In genomic region chr15:78785961-78786360, GRCm38 (mm10) we compare ENCODE assay signal across 8 mouse cellular contexts. TPM values are rescaled to one million over a fixed set of nuclear protein-coding genes. Genes with fewer than 3 reads are reported as not detected.
DNase-seq lines count a peak whose midpoint lies in the region; ATAC-seq and TF ChIP-seq lines count a peak whose summit lies in the region.

No protein-coding gene starts in this region.

- H3K27ac ChIP-seq in embryonic facial prominence, embryonic 15.5 days (replicated peaks), result peak overlapping the region; percentile 69; the same call in 1 of the 2 replicates
- peak overlapping the region; percentile 34; the same call in 1 of the 2 replicates for H3K27ac ChIP-seq in liver, adult 2 months (replicated peaks; ENCODE audit: insufficient read depth, low read depth, low read length)

- WGBS in embryonic facial prominence, embryonic 15.5 days, result 27% methylated on average over 7 of the region's 7 CpGs
- 37% methylated on average over 7 of the region's 7 CpGs for WGBS in liver, adult 2 months

- no peak overlapping the region for H3K4me3 ChIP-seq in embryonic facial prominence, embryonic 15.5 days (replicated peaks)
- H3K4me3 ChIP-seq in liver, adult 2 months (ENCODE audit: insufficient read depth, low read depth, low read length), result no peak overlapping the region

- peak; percentile 32 for ATAC-seq in embryonic facial prominence, embryonic 15.5 days (ENCODE audit: insufficient number of reproducible peaks, low FRiP score, low TSS enrichment, low read depth)

- H3K27me3 ChIP-seq in embryonic facial prominence, embryonic 15.5 days, result no peaks in the 10 kb centered on the region
- H3K27me3 ChIP-seq in liver, adult 2 months (ENCODE audit: control insufficient read depth, insufficient read depth, low read length), result no peaks in the 10 kb centered on the region

- H3K4me1 ChIP-seq in embryonic facial prominence, embryonic 15.5 days, result peaks cover 24% of the 10 kb centered on the region
- H3K4me1 ChIP-seq in liver, adult 2 months (ENCODE audit: control insufficient read depth, insufficient read depth, low read length), result peaks cover 9% of the 10 kb centered on the region

- no peaks in the 10 kb centered on the region for H3K36me3 ChIP-seq in embryonic facial prominence, embryonic 15.5 days
- H3K36me3 ChIP-seq in liver, adult 2 months (ENCODE audit: control insufficient read depth, insufficient read depth, low read length), result no peaks in the 10 kb centered on the region

- TF ChIP-seq POLR2A in liver, adult 2 months (IDR thresholded peaks at IDR 0.05; ENCODE audit: extremely low read depth, insufficient read depth, low read length), result no peak

- peak; percentile 77 for DNase-seq in adrenal gland, adult 2 months
- no peak for DNase-seq in adrenal gland, postnatal 4 days (ENCODE audit: low spot score in 2 of 2)
- peak; percentile 81 for DNase-seq in heart, postnatal 4 days
- DNase-seq in liver, adult 2 months (ENCODE audit: extremely low read depth, low read depth, low spot score), result no peak
- DNase-seq in spleen, postnatal 14 days (ENCODE audit: low spot score in 2 of 2), result no peak
- DNase-seq in right cerebral cortex, adult 18-20 months, result no peak
- no peak for DNase-seq in right cerebral cortex, postnatal 25 days

- no peaks in the 10 kb centered on the region for H3K9me3 ChIP-seq in embryonic facial prominence, embryonic 15.5 days (replicated peaks)

- H3K9ac ChIP-seq in embryonic facial prominence, embryonic 15.5 days, result no peak overlapping the region
- no peak overlapping the region for H3K9ac ChIP-seq in liver, adult 2 months (ENCODE audit: low read depth, low read length)

- no peaks in the 10 kb centered on the region for H3K79me2 ChIP-seq in liver, adult 2 months (ENCODE audit: control insufficient read depth, insufficient read depth, low read length)

- no peak overlapping the region for H3K4me2 ChIP-seq in embryonic facial prominence, embryonic 15.5 days (replicated peaks)

- TF ChIP-seq CTCF in liver, adult 2 months (IDR thresholded peaks at IDR 0.05; ENCODE audit: low read depth, low read length), result 0 out of 2 replicates have a peak, but pooled peaks have one; percentile 3

RNA-seq across cellular contexts. Expression of gene Mfng, which starts 12.7 kb away (rescaled TPM):
- 10 to 100 TPM in 1 of 2 experiments, 1 to 10 TPM in 1; 8.7 to 18.1 TPM for total RNA-seq in adrenal gland, adult 2 months (2021)
- 46.7 and 61.0 TPM in 2 replicates for polyA plus RNA-seq in adrenal gland, adult 2 months (2012; rRNA removed)
- total RNA-seq in adrenal gland, postnatal 4 days (2021), result 10 to 100 TPM; 18.3 to 20.0 TPM
- 21.3 and 22.8 TPM in 2 replicates for polyA plus RNA-seq in embryonic facial prominence, embryonic 15.5 days (2015; fragmentation: Nextera tagmentation; extraction: Ambion mirVana)
- total RNA-seq in heart, postnatal 4 days (2021), result 10 to 100 TPM; 17.6 to 18.1 TPM
- 0.74 and 1.1 TPM in 2 replicates for total RNA-seq in liver, adult 2 months (2014; rRNA removed)
- polyA plus RNA-seq in liver, adult 2 months (2012; rRNA removed), result 1.2 and 2.3 TPM in 2 replicates

RNA-seq across cellular contexts. Expression of gene Card10, which starts 16.9 kb away (rescaled TPM):
- 10 to 100 TPM in 1 of 2 experiments, 1 to 10 TPM in 1; 4.9 to 10.9 TPM for total RNA-seq in adrenal gland, adult 2 months (2021)
- polyA plus RNA-seq in adrenal gland, adult 2 months (2012; rRNA removed), result 18.1 and 26.5 TPM in 2 replicates
- 10 to 100 TPM; 11.8 to 14.5 TPM for total RNA-seq in adrenal gland, postnatal 4 days (2021)
- 4.3 TPM in 2 replicates for polyA plus RNA-seq in embryonic facial prominence, embryonic 15.5 days (2015; fragmentation: Nextera tagmentation; extraction: Ambion mirVana)
- total RNA-seq in heart, postnatal 4 days (2021), result 10 to 100 TPM; 15.9 to 18.8 TPM
- 2.7 and 4.3 TPM in 2 replicates for total RNA-seq in liver, adult 2 months (2014; rRNA removed)
- polyA plus RNA-seq in liver, adult 2 months (2012; rRNA removed), result 15.0 and 18.7 TPM in 2 replicates

RNA-seq across cellular contexts. Expression of gene Cdc42ep1, which starts 56.5 kb away (rescaled TPM):
- 10 to 100 TPM; 36.9 to 57.2 TPM for total RNA-seq in adrenal gland, adult 2 months (2021)
- 100 and 122 TPM in 2 replicates for polyA plus RNA-seq in adrenal gland, adult 2 months (2012; rRNA removed)
- 10 to 100 TPM; 56.7 to 59.1 TPM for total RNA-seq in adrenal gland, postnatal 4 days (2021)
- polyA plus RNA-seq in embryonic facial prominence, embryonic 15.5 days (2015; fragmentation: Nextera tagmentation; extraction: Ambion mirVana), result 41.5 and 43.8 TPM in 2 replicates
- 10 to 100 TPM; 55.3 to 59.9 TPM for total RNA-seq in heart, postnatal 4 days (2021)
- 6.5 and 8.5 TPM in 2 replicates for total RNA-seq in liver, adult 2 months (2014; rRNA removed)
- 39.7 and 42.7 TPM in 2 replicates for polyA plus RNA-seq in liver, adult 2 months (2012; rRNA removed)

Comparison
In these comparisons a context has a peak if more than half of its experiments do, and no peak if none do; other contexts are left out.
1. DNase-seq: peak in adrenal gland, adult 2 months (single experiment) and heart, postnatal 4 days (single experiment); none in adrenal gland, postnatal 4 days (0 of 2), liver, adult 2 months (single experiment), spleen, postnatal 14 days (0 of 2), right cerebral cortex, adult 18-20 months (single experiment) and right cerebral cortex, postnatal 25 days (single experiment).